Mouse (Mus musculus): ENCODE data around the gene Cd44. TPM values are rescaled to one million over a fixed set of nuclear protein-coding genes. Genes with fewer than 3 reads are reported as not detected.

Cd44 gene
- total and polyA plus RNA-seq, 2 experiments from 2014 or later = 9.3 to 12.5 TPM

DNA sequence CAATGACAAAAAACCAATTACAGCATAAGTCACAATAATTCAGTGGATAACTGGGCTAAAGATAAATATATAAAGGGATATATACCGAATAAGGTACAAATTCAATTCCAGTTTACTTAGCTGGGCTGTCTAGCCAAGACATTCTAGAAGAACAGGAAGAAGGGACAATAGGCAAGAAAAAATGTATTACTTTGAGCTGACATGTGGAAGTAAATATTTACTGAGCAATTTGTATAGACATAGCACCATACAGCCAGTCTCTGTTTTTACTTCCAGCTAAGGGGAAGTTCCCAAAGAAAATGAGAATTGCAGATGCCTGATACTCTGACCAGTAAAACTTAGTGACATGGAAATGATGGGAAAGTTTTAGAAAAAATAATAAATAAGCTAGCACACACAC is 23.0 kb upstream of the Cd44 start:
- Histone ChIP-seq H3K4me2 (ENCODE audit: low read depth, low read length) (no peak overlapping the region), H3K4me3 (ENCODE audit: low read depth, low read length) (no peak overlapping the region), H3K36me3 (replicated peaks; ENCODE audit: control insufficient read depth, insufficient read depth, low read length) (no peaks in the 10 kb centered on the region), H3K27me3 (ENCODE audit: control insufficient read depth, insufficient read depth, low read length) (no peaks in the 10 kb centered on the region), H3K9ac (replicated peaks; ENCODE audit: low read depth, low read length) (no peak overlapping the region), H3K27ac (ENCODE audit: low read depth) (no peak overlapping the region), H3K9me3 (replicated peaks; ENCODE audit: control insufficient read depth, low read length) (no peaks in the 10 kb centered on the region), H3K4me1 (ENCODE audit: control insufficient read depth, insufficient read depth) (no peaks in the 10 kb centered on the region)
- TF ChIP-seq EP300 (IDR thresholded peaks at IDR 0.05; ENCODE audit: low read depth) (no peak), CTCF (IDR thresholded peaks at IDR 0.05; ENCODE audit: low read depth) (no peak)
- no peak for DNase-seq (ENCODE audit: low spot score)
- 66% methylated on average over 1 of the region's 1 CpGs for WGBS
- no peak for ATAC-seq (ENCODE audit: insufficient read depth, low read depth)

DNA sequence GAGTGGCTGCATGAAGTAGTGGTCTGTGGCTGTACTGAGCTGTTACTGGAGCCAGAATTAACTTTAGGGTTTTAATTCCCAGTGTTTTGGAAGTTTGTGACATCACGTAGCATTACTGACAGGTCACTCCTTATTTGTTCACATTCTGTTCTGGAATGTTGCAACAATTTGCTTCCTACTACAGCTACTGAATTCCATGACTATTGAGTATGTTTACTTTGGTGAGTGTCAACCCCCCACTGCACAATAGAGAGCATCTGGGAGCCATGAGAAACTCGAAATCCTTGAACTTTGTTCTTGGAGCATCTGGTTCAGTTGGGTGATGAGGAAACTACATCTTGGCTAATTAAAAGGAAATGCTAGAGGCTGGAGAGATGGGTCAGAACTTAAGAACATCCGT is 22.2 kb upstream of the Cd44 start:
- Histone ChIP-seq H3K9me3 (replicated peaks; ENCODE audit: control insufficient read depth, low read length) (no peaks in the 10 kb centered on the region), H3K36me3 (replicated peaks; ENCODE audit: control insufficient read depth, insufficient read depth, low read length) (no peaks in the 10 kb centered on the region), H3K4me2 (ENCODE audit: low read depth, low read length) (no peak overlapping the region), H3K27ac (ENCODE audit: low read depth) (no peak overlapping the region), H3K27me3 (ENCODE audit: control insufficient read depth, insufficient read depth, low read length) (no peaks in the 10 kb centered on the region), H3K4me3 (ENCODE audit: low read depth, low read length) (no peak overlapping the region), H3K4me1 (ENCODE audit: control insufficient read depth, insufficient read depth) (no peaks in the 10 kb centered on the region), H3K9ac (replicated peaks; ENCODE audit: low read depth, low read length) (no peak overlapping the region)
- no peak for DNase-seq (ENCODE audit: low spot score)
- no peak for TF ChIP-seq CTCF (IDR thresholded peaks at IDR 0.05; ENCODE audit: low read depth)
- no peak for TF ChIP-seq EP300 (IDR thresholded peaks at IDR 0.05; ENCODE audit: low read depth)
- ATAC-seq (ENCODE audit: insufficient read depth, low read depth) = no peak
- 65% methylated on average over 3 of the region's 3 CpGs for whole genome bisulfite sequencing

DNA sequence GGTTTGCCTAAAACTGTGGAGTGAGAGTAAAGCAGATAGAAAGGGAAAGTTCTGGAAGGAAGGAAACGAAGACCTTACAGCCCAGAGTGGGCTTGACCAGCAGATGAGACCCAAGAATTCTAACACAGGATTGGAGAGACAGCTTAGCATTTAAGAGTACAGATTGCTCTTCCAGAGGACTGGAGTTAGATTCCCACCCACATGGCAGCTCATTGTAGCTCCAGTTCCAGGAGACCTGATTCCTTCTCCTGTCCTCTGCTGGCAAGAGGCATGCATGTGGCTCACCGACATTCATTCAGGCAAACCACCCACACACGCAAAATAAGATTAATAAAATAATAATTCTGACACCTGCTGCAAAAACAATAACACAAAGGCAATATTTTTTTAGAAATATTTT is 20.6 kb upstream of the Cd44 start:
- WGBS = 82% methylated on average over 3 of the region's 3 CpGs
- H3K27me3 ChIP-seq (ENCODE audit: control insufficient read depth, insufficient read depth, low read length) = no peaks in the 10 kb centered on the region
- no peak for ATAC-seq (ENCODE audit: insufficient read depth, low read depth)
- no peak overlapping the region for H3K9ac ChIP-seq (replicated peaks; ENCODE audit: low read depth, low read length)
- H3K4me2 ChIP-seq (ENCODE audit: low read depth, low read length) = no peak overlapping the region
- no peaks in the 10 kb centered on the region for H3K9me3 ChIP-seq (replicated peaks; ENCODE audit: control insufficient read depth, low read length)
- H3K4me1 ChIP-seq (ENCODE audit: control insufficient read depth, insufficient read depth) = no peaks in the 10 kb centered on the region
- no peak for DNase-seq (ENCODE audit: low spot score)
- TF ChIP-seq EP300 (IDR thresholded peaks at IDR 0.05; ENCODE audit: low read depth) (no peak), CTCF (IDR thresholded peaks at IDR 0.05; ENCODE audit: low read depth) (no peak)
- no peaks in the 10 kb centered on the region for H3K36me3 ChIP-seq (replicated peaks; ENCODE audit: control insufficient read depth, insufficient read depth, low read length)
- H3K4me3 ChIP-seq (ENCODE audit: low read depth, low read length) = no peak overlapping the region
- H3K27ac ChIP-seq (ENCODE audit: low read depth) = no peak overlapping the region

DNA sequence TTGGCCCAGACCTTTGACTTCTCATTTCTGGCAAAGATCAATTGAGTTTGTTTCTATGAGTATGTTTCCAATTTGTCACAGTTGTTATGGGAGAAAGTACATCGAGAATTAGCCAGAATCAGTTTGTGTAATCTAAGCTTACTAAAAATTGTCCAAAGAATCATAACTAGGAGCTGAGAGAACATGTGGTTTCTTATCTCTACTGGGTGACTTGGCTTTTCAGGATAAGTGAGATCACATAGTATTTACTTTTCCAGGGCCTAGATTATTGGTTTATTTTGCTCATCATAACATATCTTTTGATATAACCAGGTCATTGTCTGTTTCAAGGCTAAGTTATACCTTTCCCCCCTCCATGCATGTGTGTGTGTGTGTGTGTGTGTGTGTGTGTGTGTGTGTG is 16.8 kb upstream of the Cd44 start:
- DNase-seq (ENCODE audit: low spot score) (no peak), ATAC-seq (ENCODE audit: insufficient read depth, low read depth) (no peak)
- Histone ChIP-seq H3K4me1 (ENCODE audit: control insufficient read depth, insufficient read depth) (no peaks in the 10 kb centered on the region), H3K27ac (ENCODE audit: low read depth) (no peak overlapping the region), H3K4me3 (ENCODE audit: low read depth, low read length) (no peak overlapping the region), H3K9me3 (replicated peaks; ENCODE audit: control insufficient read depth, low read length) (no peaks in the 10 kb centered on the region), H3K4me2 (ENCODE audit: low read depth, low read length) (no peak overlapping the region), H3K27me3 (ENCODE audit: control insufficient read depth, insufficient read depth, low read length) (no peaks in the 10 kb centered on the region), H3K9ac (replicated peaks; ENCODE audit: low read depth, low read length) (no peak overlapping the region), H3K36me3 (replicated peaks; ENCODE audit: control insufficient read depth, insufficient read depth, low read length) (no peaks in the 10 kb centered on the region)
- WGBS = 53% methylated on average over 1 of the region's 1 CpGs
- TF ChIP-seq CTCF (IDR thresholded peaks at IDR 0.05; ENCODE audit: low read depth) (no peak), EP300 (IDR thresholded peaks at IDR 0.05; ENCODE audit: low read depth) (no peak)

DNA sequence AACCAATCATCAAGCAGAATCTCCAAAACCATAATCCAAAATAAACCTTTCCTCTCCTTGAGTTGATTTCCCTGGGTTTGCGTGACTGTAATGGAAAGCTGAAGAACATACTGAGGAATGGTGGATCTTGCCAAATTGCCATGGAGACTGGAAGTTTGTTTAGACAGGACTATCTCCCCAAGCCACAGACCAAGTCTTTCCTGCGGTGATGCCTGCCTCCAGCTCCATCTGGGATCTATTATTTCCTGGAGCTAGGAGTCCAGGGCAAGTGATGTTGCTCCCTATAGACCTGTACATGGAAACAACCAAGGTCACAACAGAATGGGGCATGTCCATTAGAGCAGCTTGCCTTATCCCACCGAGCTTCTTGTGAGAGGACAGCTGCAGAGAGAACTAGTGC is 15.1 kb upstream of the Cd44 start:
- no peak overlapping the region for H3K27ac ChIP-seq (ENCODE audit: low read depth)
- no peak overlapping the region for H3K4me2 ChIP-seq (ENCODE audit: low read depth, low read length)
- no peaks in the 10 kb centered on the region for H3K27me3 ChIP-seq (ENCODE audit: control insufficient read depth, insufficient read depth, low read length)
- no peak for TF ChIP-seq CTCF (IDR thresholded peaks at IDR 0.05; ENCODE audit: low read depth)
- TF ChIP-seq EP300 (IDR thresholded peaks at IDR 0.05; ENCODE audit: low read depth) = no peak
- ATAC-seq (ENCODE audit: insufficient read depth, low read depth) = no peak
- H3K9ac ChIP-seq (replicated peaks; ENCODE audit: low read depth, low read length) = no peak overlapping the region
- H3K4me1 ChIP-seq (ENCODE audit: control insufficient read depth, insufficient read depth) = no peaks in the 10 kb centered on the region
- no peak overlapping the region for H3K4me3 ChIP-seq (ENCODE audit: low read depth, low read length)
- H3K36me3 ChIP-seq (replicated peaks; ENCODE audit: control insufficient read depth, insufficient read depth, low read length) = no peaks in the 10 kb centered on the region
- H3K9me3 ChIP-seq (replicated peaks; ENCODE audit: control insufficient read depth, low read length) = no peaks in the 10 kb centered on the region
- DNase-seq (ENCODE audit: low spot score) = peak; percentile 50
- 51% methylated on average over 3 of the region's 3 CpGs for WGBS

DNA sequence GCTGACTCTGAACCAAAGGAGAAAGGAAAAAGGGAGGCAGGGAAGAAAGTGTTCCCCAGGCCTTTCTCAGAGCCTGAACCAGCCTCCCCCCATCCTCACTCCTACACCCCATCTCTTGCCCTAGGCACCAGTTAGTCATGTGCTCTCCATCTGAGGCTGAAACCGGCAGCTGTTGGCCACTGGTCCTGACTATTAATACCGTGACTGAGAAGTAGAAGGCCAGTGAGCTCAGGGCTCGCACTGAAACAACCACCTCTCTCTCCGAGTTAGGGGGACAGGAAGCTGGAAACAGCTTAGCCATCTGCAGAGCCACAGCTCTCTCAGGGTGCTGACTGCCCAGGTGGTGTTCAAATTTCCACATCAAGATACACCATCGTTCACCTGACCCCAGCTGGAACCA is 13.2 kb upstream of the Cd44 start:
- Histone ChIP-seq H3K4me1 (ENCODE audit: control insufficient read depth, insufficient read depth) (no peaks in the 10 kb centered on the region), H3K9me3 (replicated peaks; ENCODE audit: control insufficient read depth, low read length) (no peaks in the 10 kb centered on the region), H3K27me3 (ENCODE audit: control insufficient read depth, insufficient read depth, low read length) (no peaks in the 10 kb centered on the region), H3K27ac (ENCODE audit: low read depth) (no peak overlapping the region), H3K9ac (replicated peaks; ENCODE audit: low read depth, low read length) (no peak overlapping the region), H3K4me2 (ENCODE audit: low read depth, low read length) (no peak overlapping the region), H3K36me3 (replicated peaks; ENCODE audit: control insufficient read depth, insufficient read depth, low read length) (no peaks in the 10 kb centered on the region), H3K4me3 (ENCODE audit: low read depth, low read length) (no peak overlapping the region)
- no peak for TF ChIP-seq EP300 (IDR thresholded peaks at IDR 0.05; ENCODE audit: low read depth)
- no peak for TF ChIP-seq CTCF (IDR thresholded peaks at IDR 0.05; ENCODE audit: low read depth)
- 58% methylated on average over 5 of the region's 5 CpGs for WGBS
- DNase-seq (ENCODE audit: low spot score) (no peak), ATAC-seq (ENCODE audit: insufficient read depth, low read depth) (no peak)

Measured in heart, postnatal 0 days (tissue).